Mouse (Mus musculus): Measurements from ENCODE around the gene Kit.

GRCm38 (mm10) chr5:75537717-75538116, 37.0 kb upstream of the Kit start:
- TF ChIP-seq CTCF (IDR thresholded peaks at IDR 0.05; ENCODE audit: control insufficient read depth, insufficient read depth, low read length) (no peak), POLR2A (IDR thresholded peaks at IDR 0.05; ENCODE audit: borderline replicate concordance, control insufficient read depth, low read depth, low read length) (no peak)
